Mouse (Mus musculus): ENCODE results near the gene Cd55. TPM values are rescaled to one million over a fixed set of nuclear protein-coding genes. Genes with fewer than 3 reads are reported as not detected.
A peak's percentile ranks its signal among the peaks of the same experiment; 100 is the strongest.
"Not testable (repeated sequence)": the region's sequence is repeated elsewhere in the genome, so short reads cannot be mapped to it uniquely, and the experiment has no call there.

Gene Cd55
- polyA plus RNA-seq, 1 experiment from 2014 or later, result 18.9 TPM

DNA sequence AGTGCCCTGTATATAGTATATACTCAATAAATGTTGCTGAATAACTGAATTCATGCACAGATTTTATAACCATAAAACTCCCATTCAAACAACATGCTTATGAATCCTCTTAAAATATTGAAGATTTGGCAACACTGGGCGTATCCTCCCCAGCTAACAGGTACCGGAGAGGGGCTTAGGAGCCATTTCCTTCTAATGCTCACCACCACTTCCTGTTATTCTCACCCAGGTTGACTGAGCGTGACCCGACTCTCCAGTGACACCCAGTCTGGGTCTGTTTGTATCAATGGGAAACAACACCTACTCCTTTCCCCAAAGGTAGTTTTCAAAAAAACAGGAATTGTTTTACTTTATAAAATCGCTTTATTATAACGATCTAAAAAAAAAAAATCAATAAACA is 12.4 kb upstream of the Cd55 start:
- H3K4me3 ChIP-seq (replicated peaks), result no peak overlapping the region
- no peak overlapping the region for H3K4me2 ChIP-seq
- no peak overlapping the region for H3K9ac ChIP-seq
- H3K27ac ChIP-seq (replicated peaks), result no peak overlapping the region
- H3K4me1 ChIP-seq (replicated peaks), result no peaks in the 10 kb centered on the region
- H3K27me3 ChIP-seq, result no peaks in the 10 kb centered on the region
- ATAC-seq (ENCODE audit: insufficient read depth), result no peak
- no peaks in the 10 kb centered on the region for H3K9me3 ChIP-seq (replicated peaks)
- H3K36me3 ChIP-seq (replicated peaks), result no peaks in the 10 kb centered on the region
- 44% methylated on average over 6 of the region's 6 CpGs for WGBS (ENCODE audit: insufficient replicate concordance)

DNA sequence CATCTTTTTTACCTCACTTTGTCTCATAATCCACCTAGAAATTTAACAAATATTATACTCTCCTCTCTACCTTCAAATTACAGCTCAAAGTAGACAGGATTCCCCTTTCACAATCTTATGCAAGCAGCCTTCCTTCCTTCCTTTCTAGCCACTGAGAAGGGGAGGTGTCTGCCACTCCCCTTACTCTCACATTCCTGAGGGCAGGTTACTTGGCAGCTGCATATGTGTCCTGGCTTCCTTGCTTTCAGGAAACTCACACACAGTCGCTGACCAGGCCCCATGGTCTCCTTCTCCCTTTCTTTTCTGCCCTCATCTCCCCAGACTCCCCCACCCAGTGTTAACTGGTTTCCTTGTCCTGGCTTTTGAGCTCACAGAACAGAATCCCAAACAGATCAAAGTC is 11.7 kb upstream of the Cd55 start:
- H3K9me3 ChIP-seq (replicated peaks), result no peaks in the 10 kb centered on the region
- no peak for ATAC-seq (ENCODE audit: insufficient read depth)
- H3K9ac ChIP-seq, result no peak overlapping the region
- H3K27ac ChIP-seq (replicated peaks), result no peak overlapping the region
- 4% methylated on average over 1 of the region's 1 CpGs for WGBS (ENCODE audit: insufficient replicate concordance)
- H3K27me3 ChIP-seq, result no peaks in the 10 kb centered on the region
- no peak overlapping the region for H3K4me3 ChIP-seq (replicated peaks)
- no peaks in the 10 kb centered on the region for H3K4me1 ChIP-seq (replicated peaks)
- H3K36me3 ChIP-seq (replicated peaks), result no peaks in the 10 kb centered on the region
- no peak overlapping the region for H3K4me2 ChIP-seq

DNA sequence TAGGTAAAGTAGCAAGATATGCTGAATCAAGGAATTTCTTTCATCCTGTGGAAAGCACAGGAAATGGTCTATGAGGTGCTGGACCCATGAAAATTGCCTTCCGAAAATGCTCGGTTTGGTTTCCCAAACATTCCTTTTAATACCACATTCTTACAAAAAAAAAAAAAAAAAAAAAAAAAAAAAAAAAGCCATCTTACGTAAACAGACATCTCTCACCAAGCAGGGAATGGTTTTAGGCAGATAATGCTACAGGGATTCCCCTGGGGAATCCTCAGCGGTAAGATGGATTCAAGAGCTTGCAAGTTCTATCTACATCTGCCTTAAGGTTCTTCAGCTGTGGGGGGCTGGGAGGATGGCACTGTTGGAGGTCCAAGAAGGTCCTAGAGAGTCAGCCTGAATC is 7.5 kb upstream of the Cd55 start:
- H3K27me3 ChIP-seq, result no peaks in the 10 kb centered on the region
- no peak overlapping the region for H3K4me3 ChIP-seq (replicated peaks)
- H3K36me3 ChIP-seq (replicated peaks), result no peaks in the 10 kb centered on the region
- WGBS (ENCODE audit: insufficient replicate concordance), result 77% methylated on average over 4 of the region's 4 CpGs
- no peak overlapping the region for H3K9ac ChIP-seq
- no peak overlapping the region for H3K4me2 ChIP-seq
- no peak overlapping the region for H3K27ac ChIP-seq (replicated peaks)
- H3K9me3 ChIP-seq (replicated peaks), result no peaks in the 10 kb centered on the region
- H3K4me1 ChIP-seq (replicated peaks), result no peaks in the 10 kb centered on the region
- ATAC-seq (ENCODE audit: insufficient read depth), result no peak

DNA sequence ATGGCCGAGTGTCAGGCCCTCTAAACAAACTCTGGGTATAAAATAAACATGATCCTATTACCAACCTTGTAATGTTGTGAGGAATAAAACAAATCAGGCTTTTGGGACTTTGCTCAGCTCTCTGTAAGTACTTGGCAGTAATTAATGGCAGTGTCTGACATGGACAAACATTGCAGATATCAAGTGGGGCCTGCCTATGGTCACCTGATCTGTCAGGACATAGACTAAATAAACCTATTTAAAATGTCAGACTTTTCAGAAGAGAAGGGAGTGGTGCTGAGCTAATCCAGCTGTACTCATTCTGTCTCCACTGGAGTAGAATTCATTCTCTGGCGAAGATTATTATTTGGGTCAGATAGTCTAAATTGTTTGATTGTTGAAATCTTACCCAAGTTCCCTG is 4.9 kb upstream of the Cd55 start:
- Histone ChIP-seq H3K36me3 (replicated peaks) (no peaks in the 10 kb centered on the region), H3K27ac (replicated peaks) (no peak overlapping the region), H3K4me1 (replicated peaks) (peaks cover 15% of the 10 kb centered on the region), H3K4me2 (no peak overlapping the region), H3K9ac (no peak overlapping the region), H3K4me3 (replicated peaks) (no peak overlapping the region), H3K9me3 (replicated peaks) (no peaks in the 10 kb centered on the region), H3K27me3 (no peaks in the 10 kb centered on the region)
- ATAC-seq (ENCODE audit: insufficient read depth), result no peak
- 68% methylated on average over 2 of the region's 2 CpGs for WGBS (ENCODE audit: insufficient replicate concordance)

DNA sequence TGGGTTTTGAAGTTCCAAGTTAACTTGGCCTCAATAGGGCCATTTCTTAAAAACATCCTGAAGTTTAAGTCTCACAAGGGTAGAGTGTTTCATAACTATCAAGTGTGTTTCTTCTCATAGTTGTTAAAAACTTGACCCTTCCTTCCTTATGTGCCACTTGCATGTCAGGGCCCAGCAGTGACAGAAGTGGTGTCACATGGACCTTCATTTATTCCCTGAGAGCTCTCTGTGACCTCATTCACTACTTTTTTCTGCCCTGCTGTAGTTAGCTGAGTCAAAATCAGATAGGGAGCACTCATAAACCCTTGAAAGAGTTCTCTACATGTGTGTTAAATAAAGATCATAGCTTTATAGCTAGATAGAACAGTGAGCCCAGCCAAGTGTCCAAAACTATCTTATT is 1.6 kb upstream of the Cd55 start:
- H3K4me1 ChIP-seq (replicated peaks), result peaks cover 18% of the 10 kb centered on the region
- no peak overlapping the region for H3K4me3 ChIP-seq (replicated peaks)
- no peak for ATAC-seq (ENCODE audit: insufficient read depth)

DNA sequence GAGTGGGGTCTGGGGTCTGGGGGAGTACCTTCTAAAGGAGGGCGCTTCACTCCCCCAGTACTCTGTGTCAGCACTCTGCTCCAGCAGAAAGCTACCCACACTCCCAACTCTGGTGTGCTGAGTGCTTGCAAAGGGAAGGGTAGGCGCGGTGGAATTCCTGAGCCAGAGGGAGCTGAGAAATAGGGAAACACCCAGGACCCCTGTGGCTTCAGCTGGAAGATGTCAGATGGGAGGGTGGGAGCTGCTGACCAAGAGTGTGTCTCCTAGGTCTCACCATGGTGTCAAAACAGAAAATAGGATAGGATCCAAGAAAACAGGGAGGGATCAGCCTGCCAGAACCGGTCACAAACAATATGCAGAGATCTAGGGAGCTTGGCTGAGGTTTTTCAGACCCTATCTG is 323 bp upstream of the Cd55 start:
- peak overlapping the region; percentile 93 for H3K4me2 ChIP-seq
- no peak for ATAC-seq (ENCODE audit: insufficient read depth)
- H3K27ac ChIP-seq (replicated peaks), result peak overlapping the region; percentile 91
- H3K4me3 ChIP-seq (replicated peaks), result peak overlapping the region; percentile 81
- peaks cover 18% of the 10 kb centered on the region for H3K4me1 ChIP-seq (replicated peaks)
- H3K36me3 ChIP-seq (replicated peaks), result peaks cover 13% of the 10 kb centered on the region
- no peaks in the 10 kb centered on the region for H3K9me3 ChIP-seq (replicated peaks)
- peak overlapping the region; percentile 81 for H3K9ac ChIP-seq
- WGBS (ENCODE audit: insufficient replicate concordance), result 7% methylated on average over 4 of the region's 4 CpGs
- no peaks in the 10 kb centered on the region for H3K27me3 ChIP-seq

More for the DNA sequence above, 1.6 kb upstream of the Cd55 start:
- Histone ChIP-seq H3K9me3 (replicated peaks) (no peaks in the 10 kb centered on the region), H3K27ac (replicated peaks) (no peak overlapping the region), H3K27me3 (no peaks in the 10 kb centered on the region), H3K9ac (no peak overlapping the region), H3K4me2 (no peak overlapping the region), H3K36me3 (replicated peaks) (peaks cover 3% of the 10 kb centered on the region)

DNA sequence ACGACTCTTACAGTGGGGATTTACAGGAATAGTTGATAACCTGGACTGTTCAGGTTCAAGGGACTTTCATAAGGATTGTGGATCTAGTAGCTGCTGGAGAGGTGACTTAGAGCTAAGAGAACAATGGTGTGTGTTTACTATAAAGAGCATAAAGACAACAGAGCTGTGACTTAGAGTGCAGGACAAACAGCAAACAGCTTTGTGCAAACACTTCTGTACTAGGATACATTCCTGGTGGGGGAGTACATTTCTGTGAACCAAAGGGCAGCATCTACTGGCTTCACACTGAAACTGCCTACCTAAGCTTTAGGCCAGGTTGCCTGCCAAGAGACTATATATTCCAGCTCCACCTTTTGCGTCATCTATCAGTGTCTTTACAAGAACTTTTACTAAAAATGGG is 7.4 kb downstream of the Cd55 start:
- WGBS (ENCODE audit: insufficient replicate concordance), result 81% methylated on average over 2 of the region's 2 CpGs
- H3K27me3 ChIP-seq, result no peaks in the 10 kb centered on the region
- ATAC-seq (ENCODE audit: insufficient read depth), result no peak
- no peak overlapping the region for H3K9ac ChIP-seq
- no peak overlapping the region for H3K27ac ChIP-seq (replicated peaks)
- 0 out of 2 replicates have a peak, but pooled peaks cover 2% of the 10 kb centered on the region for H3K4me1 ChIP-seq (replicated peaks)
- H3K36me3 ChIP-seq (replicated peaks), result peaks cover 38% of the 10 kb centered on the region
- H3K4me2 ChIP-seq, result no peak overlapping the region
- no peaks in the 10 kb centered on the region for H3K9me3 ChIP-seq (replicated peaks)
- no peak overlapping the region for H3K4me3 ChIP-seq (replicated peaks)

DNA sequence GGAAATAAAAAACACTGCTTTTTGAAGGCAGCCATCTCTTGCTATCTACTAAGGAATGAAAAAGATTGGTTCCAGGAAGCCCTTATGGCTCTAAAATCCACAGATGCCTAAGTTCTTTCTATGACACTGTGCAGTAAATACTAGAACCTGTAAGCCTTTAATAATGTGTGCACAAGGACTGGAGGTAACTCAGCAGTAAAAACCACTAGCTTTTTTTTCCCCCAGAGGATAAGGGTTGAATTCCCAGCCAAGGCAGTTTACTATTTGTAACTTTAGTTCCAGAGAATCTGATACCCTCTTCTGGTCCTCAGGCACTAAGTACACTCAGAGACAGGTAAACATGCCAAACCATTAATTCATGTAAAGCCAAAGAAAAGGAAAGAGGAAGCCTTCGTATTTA is 19.6 kb downstream of the Cd55 start:
- not testable (repeated sequence) for H3K27ac ChIP-seq (replicated peaks); H3K9ac ChIP-seq; H3K4me3 ChIP-seq (replicated peaks); H3K27me3 ChIP-seq; H3K4me1 ChIP-seq (replicated peaks); H3K36me3 ChIP-seq (replicated peaks); H3K9me3 ChIP-seq (replicated peaks); H3K4me2 ChIP-seq; ATAC-seq (ENCODE audit: insufficient read depth)
- 81% methylated on average over 1 of the region's 1 CpGs for WGBS (ENCODE audit: insufficient replicate concordance)

DNA sequence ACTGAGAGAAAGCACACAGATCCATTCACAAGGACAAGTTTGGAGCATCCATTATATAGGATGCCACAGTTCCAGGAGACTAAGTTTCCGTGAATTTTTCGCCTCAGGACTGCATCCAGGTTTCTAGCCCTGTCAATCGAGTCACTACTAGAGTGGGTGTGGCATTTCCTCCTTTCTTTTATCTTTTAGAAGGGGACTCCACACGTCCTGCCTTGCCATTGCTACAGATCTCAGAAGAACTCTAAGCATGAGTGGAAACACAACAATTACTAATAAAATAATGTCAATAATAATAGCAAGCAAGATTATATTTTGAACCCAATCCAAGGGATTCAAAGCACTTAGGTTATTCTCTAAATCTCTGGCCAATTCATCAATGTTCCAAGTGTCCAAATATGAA is 31.6 kb downstream of the Cd55 start:
- Histone ChIP-seq H3K4me3 (replicated peaks) (no peak overlapping the region), H3K36me3 (replicated peaks) (no peaks in the 10 kb centered on the region), H3K4me1 (replicated peaks) (no peaks in the 10 kb centered on the region), H3K9me3 (replicated peaks) (no peaks in the 10 kb centered on the region), H3K27ac (replicated peaks) (no peak overlapping the region), H3K9ac (no peak overlapping the region), H3K27me3 (no peaks in the 10 kb centered on the region), H3K4me2 (no peak overlapping the region)
- WGBS (ENCODE audit: insufficient replicate concordance), result 35% methylated on average over 4 of the region's 4 CpGs
- no peak for ATAC-seq (ENCODE audit: insufficient read depth)

DNA sequence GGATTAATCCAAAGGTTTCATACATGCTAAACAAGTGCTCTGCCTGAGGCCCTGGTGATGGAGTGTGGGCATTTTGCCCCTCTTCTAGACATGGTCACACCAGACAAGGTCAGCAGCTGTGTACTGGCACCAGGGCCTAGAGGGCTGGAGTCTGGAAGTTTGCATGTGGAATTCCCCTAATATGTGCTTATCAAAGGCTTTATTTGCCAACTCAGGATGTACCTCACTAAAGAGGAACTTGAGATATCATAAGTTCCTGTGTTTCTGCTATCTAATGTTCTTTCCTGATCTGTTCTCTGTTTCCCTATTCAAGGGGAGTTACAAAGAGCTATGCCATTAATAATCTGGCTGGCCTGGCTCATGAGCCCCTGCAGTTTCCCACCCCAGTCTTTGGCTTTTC is 33.9 kb downstream of the Cd55 start:
- peak; percentile 47; the same call in 1 of the 2 replicates for ATAC-seq (ENCODE audit: insufficient read depth)
- H3K36me3 ChIP-seq (replicated peaks); H3K27me3 ChIP-seq; H3K4me3 ChIP-seq (replicated peaks); H3K4me2 ChIP-seq; H3K27ac ChIP-seq (replicated peaks); H3K9me3 ChIP-seq (replicated peaks); H3K9ac ChIP-seq; H3K4me1 ChIP-seq (replicated peaks): not testable (repeated sequence)

DNA sequence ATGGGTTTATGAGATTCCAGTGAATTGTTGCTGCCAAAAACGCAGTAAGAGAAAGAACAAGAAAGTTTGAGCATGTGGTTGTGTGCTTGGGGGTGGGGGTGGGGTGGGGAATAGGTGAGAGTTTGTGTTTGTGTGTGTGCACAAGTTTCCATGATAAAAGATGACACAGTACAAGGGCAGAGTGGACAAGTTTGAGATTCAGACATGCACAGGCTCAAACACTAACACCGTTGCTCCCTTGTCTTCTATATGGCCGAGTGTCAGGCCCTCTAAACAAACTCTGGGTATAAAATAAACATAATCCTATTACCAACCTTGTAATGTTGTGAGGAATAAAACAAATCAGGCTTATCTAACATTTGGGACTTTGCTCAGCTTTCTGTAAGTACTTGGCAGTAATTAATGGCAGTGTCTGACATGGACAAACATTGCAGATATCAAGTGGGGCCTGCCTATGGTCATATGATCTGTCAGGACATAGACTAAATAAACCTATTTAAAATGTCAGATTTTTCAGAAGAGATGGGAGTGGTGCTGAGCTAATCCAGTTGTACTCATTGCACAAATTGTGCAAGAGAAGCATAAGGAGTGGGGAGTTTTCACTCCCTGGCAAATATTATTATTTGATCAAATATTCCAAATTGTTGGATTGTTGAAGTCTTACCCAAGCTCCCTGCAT is 35.2 kb downstream of the Cd55 start:
- not testable (repeated sequence) for H3K9ac ChIP-seq; H3K4me2 ChIP-seq; ATAC-seq (ENCODE audit: insufficient read depth); H3K27ac ChIP-seq (replicated peaks); H3K27me3 ChIP-seq; H3K4me1 ChIP-seq (replicated peaks); H3K4me3 ChIP-seq (replicated peaks); H3K36me3 ChIP-seq (replicated peaks); H3K9me3 ChIP-seq (replicated peaks)
- WGBS (ENCODE audit: insufficient replicate concordance), result 52% methylated on average over 3 of the region's 3 CpGs

DNA sequence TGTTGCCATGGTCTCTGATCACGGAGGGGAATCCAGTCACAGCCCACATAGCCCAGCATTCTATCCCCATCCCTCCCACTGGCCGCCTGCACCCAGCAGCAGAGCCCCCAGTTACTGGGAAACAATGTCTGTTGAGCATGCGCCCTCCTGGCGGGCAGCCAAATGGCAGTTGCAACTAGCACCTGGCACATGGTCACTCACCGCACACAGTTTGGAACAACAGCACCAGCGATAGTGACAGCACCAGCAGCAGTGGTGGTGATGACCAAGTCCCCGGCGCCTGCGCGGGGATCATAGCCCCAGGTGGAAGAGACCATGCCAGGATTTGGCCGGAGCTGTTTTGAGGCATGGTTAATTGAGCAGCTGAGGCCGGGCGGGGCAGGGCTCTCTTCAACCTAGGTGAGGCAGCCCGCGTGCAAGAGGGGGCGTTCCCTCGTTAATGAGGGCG is 39.9 kb downstream of the Cd55 start, which contains the start of gene Cd55b:
Gene Cd55b, minus strand, starts transcription at position 346 of the 448 bp plus-strand sequence.
- H3K36me3 ChIP-seq (replicated peaks), result no peaks in the 10 kb centered on the region
- no peak within 1 kb of the TSS for H3K9ac ChIP-seq
- no peak within 1 kb of the TSS for H3K4me2 ChIP-seq
- H3K4me3 ChIP-seq (replicated peaks), result no peak within 1 kb of the TSS
- H3K27me3 ChIP-seq, result no peaks in the 10 kb centered on the region
- 53% methylated on average over 18 of the region's 18 CpGs for WGBS (ENCODE audit: insufficient replicate concordance)
- no peak within 1 kb of the TSS for H3K27ac ChIP-seq (replicated peaks)
- no peaks in the 10 kb centered on the region for H3K4me1 ChIP-seq (replicated peaks)
- H3K9me3 ChIP-seq (replicated peaks), result no peaks in the 10 kb centered on the region
- no peak for ATAC-seq (ENCODE audit: insufficient read depth)

All from liver, embryonic 15.5 days (tissue).